ENCODE assay signal across 18 mouse cellular contexts in the genomic region with DNA sequence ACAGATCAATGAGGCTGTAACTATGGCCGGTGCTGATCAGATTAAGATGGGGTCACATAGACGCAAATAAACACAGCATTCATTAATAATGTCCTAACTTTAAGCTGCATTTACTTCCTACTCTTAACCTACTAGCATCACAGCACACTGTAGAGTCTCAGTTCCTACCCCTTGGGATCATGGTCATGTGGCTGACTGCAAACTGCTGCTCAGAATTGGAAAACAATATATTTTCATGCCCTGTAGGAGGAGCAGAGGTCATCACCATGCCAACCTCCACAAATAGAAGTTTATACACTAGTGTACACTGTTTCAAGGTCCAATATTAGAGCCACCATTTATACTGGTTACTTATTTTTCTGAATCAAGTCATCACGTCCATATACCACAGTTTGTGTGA.
"Had no signal": no experiment of that assay in that cellular context is flagged by ENCODE, and none has a peak within 500 bp of the region (broad histone marks: within the 10 kb centered on the region; RNA-seq: fewer than 3 reads in every experiment).

No protein-coding gene starts in this region.

- H3K4me3 ChIP-seq: kidney, embryonic 15.5 days; left cerebral cortex, adult 2 months; liver, embryonic 13.5 days; megakaryocyte, embryonic 14.5 days; midbrain, embryonic 12.5 days; midbrain, embryonic 15.5 days; myocyte; neural tube, embryonic 13.5 days had no signal

- H3K27ac ChIP-seq: kidney, embryonic 15.5 days; left cerebral cortex, adult 2 months; liver, embryonic 13.5 days; midbrain, embryonic 12.5 days; midbrain, embryonic 15.5 days; neural tube, embryonic 13.5 days; stomach, postnatal 0 days had no signal

- H3K9ac ChIP-seq: kidney, embryonic 15.5 days; liver, embryonic 13.5 days; midbrain, embryonic 12.5 days; midbrain, embryonic 15.5 days; neural tube, embryonic 13.5 days had no signal

- DNase-seq: kidney, adult 8-10 months; kidney, postnatal 10 days; kidney, postnatal 36 days; layer of hippocampus, postnatal 36 days; liver, embryonic 13.5 days; lung, adult 2 months; retina, postnatal 1 day; thymus, adult 2 months; thymus, postnatal 14 days; thymus, postnatal 4 days had no signal

- H3K36me3 ChIP-seq: kidney, embryonic 15.5 days; liver, embryonic 13.5 days; midbrain, embryonic 12.5 days; midbrain, embryonic 15.5 days; neural tube, embryonic 13.5 days had no signal

- ATAC-seq: midbrain, embryonic 15.5 days had no signal

- H3K9me3 ChIP-seq: kidney, embryonic 15.5 days; liver, embryonic 13.5 days; midbrain, embryonic 12.5 days; midbrain, embryonic 15.5 days; neural tube, embryonic 13.5 days had no signal

- H3K4me2 ChIP-seq: kidney, embryonic 15.5 days; liver, embryonic 13.5 days; midbrain, embryonic 12.5 days; midbrain, embryonic 15.5 days; neural tube, embryonic 13.5 days had no signal

- H3K4me1 ChIP-seq: kidney, embryonic 15.5 days; liver, embryonic 13.5 days; midbrain, embryonic 12.5 days; midbrain, embryonic 15.5 days; neural tube, embryonic 13.5 days had no signal

- H3K27me3 ChIP-seq: kidney, embryonic 15.5 days; liver, embryonic 13.5 days; megakaryocyte, embryonic 14.5 days; midbrain, embryonic 12.5 days; midbrain, embryonic 15.5 days; neural tube, embryonic 13.5 days had no signal
